Mouse (Mus musculus): ENCODE measurements around the gene Tcea2. TPM values are rescaled to one million over a fixed set of nuclear protein-coding genes. Genes with fewer than 3 reads are reported as not detected.

Gene Tcea2
- polyA plus RNA-seq (2012; rRNA removed), result 16.8 and 20.6 TPM in 2 replicates

DNA sequence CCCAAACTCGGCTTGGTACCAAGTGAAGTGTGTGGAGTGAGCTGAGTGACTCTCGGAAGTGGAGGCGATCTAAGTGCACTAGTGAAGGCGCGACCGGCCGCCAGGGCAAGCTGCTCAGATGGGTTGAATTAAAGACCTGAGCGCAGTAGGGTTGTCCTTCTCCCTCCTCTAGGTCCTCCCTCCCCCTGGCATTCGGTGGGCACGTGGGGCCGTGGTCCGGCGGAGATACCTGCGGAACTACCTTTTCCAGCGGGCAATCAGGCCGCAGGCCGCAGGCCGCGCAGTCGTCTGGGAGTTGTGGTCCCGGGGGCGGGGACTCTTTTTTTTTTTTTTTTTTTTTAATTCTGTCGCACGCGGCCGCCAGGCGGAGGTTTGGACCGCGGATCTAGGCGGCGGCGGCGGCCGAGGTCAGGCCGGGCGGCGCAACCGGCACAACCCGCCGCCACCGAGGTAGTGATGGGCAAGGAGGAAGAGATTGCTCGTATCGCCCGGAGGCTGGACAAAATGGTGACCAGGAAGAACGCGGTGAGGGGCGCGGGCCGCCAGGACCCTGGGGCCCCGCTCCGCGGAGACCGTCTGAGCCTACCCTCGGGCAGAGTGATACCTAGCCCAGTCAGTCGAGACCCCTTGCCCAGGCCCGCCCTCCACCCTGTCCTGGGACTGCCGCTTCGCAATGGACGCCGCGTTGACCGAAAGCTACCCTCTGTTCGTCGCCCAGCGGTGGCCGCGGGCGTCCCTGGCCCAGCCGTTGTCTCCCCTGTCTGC, at the start of gene Tcea2:
Gene Tcea2 (plus strand): TSS at position 360 of the 765 bp plus-strand sequence.
- peak; percentile 13 for DNase-seq (ENCODE audit: low read depth)

DNA sequence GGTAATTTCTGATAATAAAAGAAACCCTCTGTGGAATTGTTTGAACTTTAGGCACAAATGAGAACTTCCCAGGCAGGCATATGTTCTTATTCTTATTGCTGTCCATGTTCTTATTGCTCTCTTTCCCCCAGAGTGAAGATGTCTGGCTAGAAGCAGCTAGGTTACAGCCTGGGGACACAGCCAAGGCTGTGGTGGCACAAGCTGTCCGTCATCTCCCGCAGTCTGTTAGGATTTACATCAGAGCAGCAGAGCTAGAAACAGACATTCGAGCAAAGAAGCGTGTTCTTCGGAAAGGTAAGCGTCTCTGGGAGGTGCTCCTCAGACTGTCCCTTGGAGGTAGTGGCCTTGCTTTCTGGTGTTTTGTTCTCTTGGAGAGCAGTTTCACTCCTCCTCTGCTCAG, 47.5 kb upstream of the Tcea2 start:
- no peak for DNase-seq (ENCODE audit: low read depth)

DNA sequence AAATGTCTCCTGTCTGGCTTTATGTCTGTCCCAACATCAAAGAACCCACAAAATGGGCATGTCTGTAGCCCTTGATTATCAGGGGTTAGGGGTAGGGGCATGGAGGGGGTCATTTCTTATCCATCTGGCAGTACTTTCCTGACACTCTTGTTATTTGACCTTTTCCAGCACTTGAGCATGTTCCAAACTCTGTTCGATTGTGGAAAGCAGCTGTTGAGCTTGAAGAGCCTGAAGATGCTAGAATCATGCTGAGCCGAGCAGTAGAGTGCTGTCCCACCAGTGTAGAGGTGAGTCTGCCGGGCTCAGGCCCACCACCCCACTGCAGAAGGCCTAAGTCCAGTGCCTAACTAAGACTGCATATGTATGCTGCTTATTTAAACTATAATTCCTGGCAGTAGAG, 44.2 kb upstream of the Tcea2 start:
- no peak for DNase-seq (ENCODE audit: low read depth)

DNA sequence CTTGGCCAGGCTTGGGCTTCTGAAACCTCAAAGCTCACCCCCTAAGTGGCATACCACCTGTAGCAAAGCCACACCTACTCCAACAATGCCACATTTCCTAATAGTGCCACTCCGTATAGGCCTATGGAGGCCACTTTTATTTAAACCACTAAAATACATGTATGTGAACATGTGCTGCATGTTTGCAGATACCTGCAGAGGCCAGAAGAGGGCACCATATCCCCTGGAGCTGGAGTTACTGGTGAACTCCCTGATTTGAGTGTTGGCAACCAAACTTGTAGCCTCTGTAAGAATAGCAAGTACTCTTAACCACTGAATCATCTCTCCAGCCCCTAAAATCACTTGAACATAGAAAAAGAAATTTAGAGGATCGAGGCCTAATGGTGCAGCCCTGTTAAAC, 35.7 kb upstream of the Tcea2 start:
- no peak for DNase-seq (ENCODE audit: low read depth)

DNA sequence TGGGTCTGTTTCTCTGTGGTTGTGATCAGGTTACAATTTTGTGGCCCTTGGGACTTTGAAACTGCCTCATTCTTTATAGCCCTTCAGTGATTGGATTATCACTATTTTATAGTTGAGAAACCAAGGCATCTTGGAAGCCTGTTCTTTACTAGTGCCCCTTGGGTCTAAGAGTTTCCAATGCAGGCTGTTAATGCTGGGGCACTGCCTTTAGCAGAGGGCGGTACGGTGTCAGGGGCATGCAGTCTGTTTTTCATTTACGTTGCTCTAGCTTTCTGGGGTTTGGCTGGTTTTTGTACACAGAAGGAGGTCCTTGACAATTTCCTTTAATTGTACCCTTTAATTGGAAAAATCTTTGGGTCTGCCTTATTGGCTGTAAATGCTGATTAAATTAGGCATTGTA, 34.4 kb upstream of the Tcea2 start:
- no peak for DNase-seq (ENCODE audit: low read depth)

DNA sequence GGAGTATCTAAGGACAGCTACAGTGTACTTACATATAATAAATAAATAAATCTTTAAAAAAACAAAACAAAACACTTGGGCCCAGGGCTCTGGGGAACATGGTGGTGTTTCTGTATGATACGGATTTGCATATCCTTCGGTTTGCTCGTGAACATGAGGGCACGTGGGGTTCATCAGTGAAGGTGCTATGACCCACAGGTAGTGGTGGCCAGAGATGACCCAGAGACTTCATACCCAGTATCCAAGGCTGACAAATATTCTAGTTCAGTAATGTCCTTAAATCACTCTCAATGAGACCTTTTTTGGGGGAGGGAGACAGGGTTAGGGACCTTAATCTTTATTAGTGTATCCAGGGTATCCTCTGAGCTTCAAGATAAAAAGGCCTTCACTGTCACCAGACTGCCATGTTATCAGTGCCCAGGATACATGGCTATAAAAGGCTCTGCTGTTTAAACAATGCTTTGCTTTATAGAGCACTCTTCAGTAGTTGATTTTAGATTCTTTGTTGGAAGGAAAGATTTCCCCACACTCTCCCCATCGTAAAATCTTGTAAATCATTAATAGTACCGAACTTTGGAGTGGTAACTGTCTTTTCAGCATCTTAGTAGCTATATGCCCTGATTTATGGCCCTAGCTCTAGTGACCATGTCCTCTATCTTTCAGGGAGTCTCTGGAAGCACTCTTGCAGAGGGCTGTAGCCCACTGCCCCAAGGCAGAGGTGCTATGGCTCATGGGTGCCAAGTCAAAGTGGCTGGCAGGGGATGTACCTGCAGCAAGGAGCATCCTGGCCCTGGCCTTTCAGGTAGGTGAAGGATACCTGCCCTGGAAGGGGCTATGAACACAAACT, 33.3 kb upstream of the Tcea2 start:
- DNase-seq (ENCODE audit: low read depth), result no peak

DNA sequence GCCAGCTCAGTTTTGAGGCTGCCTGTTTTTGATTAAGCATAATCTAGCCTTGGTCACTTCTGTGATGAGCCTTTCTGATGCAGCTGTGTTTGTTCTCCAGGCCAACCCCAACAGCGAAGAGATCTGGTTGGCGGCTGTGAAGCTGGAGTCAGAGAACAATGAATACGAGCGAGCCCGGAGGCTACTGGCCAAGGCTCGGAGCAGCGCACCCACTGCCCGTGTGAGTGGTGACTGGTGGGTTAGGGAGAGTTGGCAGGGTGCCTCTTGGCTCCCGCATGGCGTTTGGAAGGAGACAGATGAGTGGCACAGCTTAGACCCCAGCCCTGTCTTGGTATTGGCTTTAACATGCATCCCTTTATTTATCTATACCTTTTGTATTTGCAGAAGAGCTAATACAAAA, 31.2 kb upstream of the Tcea2 start:
- no peak for DNase-seq (ENCODE audit: low read depth)

DNA sequence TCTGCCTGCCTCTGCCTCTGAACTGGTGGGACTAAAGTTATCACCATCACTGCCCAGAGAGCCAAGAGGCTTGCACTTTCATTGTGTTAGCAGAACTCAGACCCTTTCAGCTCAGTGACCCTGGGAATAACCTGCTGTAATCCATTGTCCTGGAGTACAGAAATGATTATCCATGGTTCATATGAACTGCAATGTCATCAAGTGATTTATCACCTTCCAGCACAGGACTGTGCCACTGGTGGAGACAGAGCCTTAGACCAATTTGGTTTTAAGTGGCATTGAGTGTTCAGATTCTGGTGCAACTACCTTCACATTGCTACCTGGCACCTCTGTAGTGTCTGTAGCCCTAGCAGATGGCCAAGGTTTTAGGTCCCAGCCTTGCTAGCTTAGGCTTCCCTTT, 27.0 kb upstream of the Tcea2 start:
- no peak for DNase-seq (ENCODE audit: low read depth)

DNA sequence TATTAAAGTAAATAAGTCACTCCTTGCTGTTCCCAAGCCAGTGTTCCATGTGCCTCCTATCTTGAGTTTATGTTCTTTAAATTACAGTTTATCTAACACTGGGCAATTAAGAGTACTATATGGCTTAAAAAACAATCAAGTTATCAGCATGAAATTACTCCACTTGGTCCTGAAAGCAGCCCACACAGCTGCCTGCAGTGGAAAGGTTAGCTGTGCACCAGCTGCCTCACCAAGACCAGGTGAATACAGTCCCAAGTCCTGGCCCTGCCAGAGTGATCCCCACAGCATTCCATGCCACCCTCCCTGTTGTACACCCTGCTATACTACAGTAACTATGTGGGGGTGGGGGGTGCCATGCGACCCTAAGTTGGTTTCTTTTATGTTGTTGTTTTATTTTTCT, 26.6 kb upstream of the Tcea2 start:
- no peak for DNase-seq (ENCODE audit: low read depth)

DNA sequence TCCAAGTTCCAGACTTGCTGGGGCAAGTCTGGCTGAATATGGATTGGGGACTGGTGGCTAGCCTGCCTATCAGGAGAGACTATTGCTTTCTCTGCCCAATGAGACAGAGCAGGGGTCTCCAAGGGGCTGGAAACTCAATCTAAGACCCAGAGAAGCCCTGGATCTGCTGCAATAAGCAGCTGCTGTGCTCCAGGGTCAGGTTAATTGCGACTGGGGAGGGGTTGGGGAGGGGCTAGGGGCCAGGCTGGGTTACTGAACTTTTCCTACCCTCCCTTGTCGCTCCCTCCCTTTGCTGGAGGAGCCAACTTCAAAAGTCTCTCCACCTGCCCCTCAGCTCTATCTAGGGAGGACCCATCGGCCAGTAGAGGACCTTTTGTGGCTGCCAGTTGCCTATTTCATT, 23.4 kb upstream of the Tcea2 start, which contains the start of gene Gm29797:
Gene Gm29797 (plus strand): TSS at position 301 of the 400 bp plus-strand sequence.
- no peak for DNase-seq (ENCODE audit: low read depth)

DNA sequence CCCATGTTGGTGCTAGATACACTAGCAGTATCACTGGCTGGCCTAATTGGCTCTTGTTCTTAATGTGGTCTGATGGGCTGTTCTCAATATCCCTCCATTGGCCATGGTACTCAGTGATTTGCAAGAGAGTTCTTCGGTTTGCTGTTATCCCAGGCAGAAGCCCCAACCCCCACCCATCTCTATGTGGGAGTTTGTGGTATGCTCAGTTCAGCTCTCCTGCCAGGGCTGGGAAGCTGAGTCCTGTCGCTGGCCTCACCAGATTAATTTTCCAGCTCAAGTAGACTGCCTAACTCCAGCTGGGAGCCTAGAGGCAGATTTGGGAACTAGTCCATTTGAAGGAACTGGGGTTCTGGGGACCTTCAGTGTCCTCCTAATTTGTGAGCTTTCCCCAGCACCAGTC, 22.7 kb upstream of the Tcea2 start:
- no peak for DNase-seq (ENCODE audit: low read depth)

DNA sequence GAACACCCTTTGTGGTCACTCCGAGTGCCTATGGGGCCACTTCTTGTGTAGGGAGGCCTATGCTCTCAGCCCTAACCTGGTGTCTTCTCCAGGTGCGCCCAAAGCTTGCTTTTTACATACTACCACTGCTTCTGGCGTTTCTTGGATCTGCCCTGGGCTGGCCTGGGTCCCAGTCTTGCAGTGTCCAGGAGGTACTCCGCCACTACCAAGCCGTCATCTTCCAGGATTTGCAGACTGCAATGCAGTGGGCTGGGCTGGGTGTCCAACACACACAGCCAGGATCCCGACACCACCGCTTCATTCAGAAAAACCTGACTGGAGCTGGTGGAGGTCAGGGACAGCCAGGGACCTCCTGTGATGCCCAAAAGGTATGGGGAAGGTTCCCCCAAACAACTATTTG, 21.6 kb upstream of the Tcea2 start:
- no peak for DNase-seq (ENCODE audit: low read depth)

DNA sequence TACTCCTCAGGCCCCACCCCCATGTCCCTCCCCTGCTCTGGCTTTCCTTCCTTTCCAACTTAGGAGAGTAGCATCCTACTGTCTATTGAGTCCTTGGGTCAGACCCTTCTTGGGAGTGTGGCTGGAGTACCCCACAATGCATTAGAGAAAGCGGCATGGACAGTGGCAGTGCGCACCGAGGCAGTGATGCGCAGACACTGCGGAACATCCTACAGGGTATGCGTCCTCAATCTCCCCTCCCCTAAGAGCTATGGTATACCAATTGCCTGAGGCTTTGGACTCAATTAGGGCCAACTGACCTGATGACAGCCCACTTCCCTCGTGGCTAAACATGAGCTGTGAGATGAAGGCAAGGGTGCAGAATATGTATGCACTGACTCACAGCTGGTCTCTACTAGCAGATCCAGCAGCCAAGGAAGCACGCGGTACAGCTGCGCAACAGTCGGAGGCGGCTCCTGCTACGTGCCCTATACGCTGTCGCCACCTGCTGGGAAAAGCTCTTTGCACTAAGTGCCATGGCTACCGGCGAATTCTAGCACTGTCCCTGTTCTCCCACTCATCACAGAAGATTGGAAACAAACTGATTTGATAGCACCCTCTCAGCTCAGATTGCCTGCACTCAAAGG, 21.1 kb upstream of the Tcea2 start:
- DNase-seq (ENCODE audit: low read depth), result no peak

DNA sequence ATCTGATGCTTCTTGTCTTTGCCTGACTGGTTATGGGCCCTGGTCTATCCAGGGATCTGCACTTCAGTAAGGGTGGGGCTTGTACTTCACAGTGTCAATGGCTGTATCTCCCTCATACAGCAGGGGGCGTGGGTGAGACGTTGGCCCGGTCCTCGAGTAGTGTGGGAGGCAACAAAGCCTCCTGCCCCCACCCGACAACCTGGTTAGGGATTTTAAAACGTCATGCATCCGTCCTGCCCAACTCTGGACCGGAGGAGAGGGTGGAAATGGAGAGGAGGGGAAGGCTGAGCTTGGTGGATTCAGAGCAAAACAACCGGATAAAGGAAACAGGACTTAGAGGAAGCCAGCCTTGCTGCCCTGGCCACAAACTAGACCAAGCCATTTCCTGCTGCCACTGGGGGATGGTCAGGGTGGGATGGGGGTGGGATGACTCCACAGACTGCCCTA, 20.5 kb upstream of the Tcea2 start:
- DNase-seq (ENCODE audit: low read depth), result no peak

DNA sequence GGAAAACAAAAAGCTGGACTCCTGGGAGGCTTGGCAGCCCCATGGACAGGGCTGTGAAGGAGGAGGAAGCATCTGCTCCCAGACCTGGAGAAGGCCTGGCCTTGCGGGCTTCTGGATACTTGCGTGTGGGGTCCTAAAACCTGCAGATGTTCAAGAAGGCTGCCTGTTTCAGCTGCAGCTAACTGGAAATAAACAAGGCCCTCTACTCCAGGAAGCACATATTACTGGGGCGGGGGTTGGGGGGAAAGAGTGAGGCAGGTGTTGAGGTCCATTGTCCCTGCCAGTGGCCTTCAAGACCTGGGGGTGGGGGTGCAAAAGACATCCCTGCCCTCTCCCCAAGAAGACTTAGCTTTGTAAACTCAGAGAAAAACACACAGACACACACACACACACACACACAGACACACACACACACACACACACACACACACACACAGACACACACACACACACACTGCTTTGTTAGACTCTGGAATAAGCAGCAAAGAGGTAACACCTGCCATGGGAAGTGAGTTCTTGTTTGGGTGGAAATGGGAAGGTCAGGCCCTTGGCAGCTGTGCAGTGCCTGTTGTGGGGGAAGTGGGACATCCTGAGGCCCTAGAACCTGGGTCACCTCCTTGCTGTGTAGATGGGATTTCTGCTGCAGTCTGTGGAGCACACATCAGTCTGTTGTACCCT, 17.4 kb upstream of the Tcea2 start:
- DNase-seq (ENCODE audit: low read depth), result no peak

DNA sequence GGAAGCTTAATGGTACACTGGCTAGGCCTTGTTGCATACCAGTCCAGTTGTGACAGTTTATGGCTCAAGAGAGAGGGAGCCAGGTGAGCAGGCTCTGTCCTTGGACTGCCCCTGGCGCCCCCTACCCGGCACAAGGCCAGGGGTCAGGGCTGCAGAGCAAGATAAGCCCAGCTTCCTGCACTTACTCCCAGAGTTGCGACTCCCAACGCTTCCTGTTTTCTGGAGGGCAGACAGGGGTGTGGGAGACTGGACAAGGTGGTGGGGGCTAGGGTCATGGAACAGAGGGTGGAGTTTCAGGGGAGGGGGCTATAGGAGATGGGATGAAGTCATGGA, 16.8 kb upstream of the Tcea2 start:
- no peak for DNase-seq (ENCODE audit: low read depth)

DNA sequence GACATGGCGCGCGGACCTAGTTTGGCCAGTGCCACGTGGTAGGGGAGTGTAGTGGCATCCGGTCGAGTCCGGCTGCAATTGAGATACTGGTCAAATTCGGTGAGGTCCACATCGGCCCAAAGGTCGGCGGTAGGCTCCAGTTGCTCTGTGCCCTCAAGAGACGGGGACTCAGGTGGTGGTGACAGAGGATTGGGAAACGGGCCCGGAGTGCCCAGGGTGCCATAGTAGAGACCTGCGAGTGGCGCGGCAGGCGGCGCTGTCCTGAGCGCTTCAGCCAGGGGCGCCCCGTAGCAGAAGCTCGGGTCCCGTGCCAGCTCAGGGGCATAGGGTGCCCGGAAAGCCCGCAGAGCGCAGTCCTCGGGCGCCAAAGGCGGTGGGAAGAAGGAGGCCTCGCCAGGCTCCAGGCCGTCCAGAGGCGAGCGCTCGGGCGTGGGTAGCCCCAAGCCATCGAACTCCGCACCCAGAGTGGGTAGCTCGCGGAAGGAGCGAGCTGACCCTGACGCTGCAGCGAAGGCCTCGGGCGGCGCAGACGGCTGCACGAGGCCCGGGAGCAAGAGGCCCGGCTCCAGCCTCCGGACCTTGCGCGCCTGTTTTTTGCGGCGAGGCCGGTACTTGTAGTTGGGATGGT, 9.7 kb upstream of the Tcea2 start:
- DNase-seq (ENCODE audit: low read depth), result no peak

DNA sequence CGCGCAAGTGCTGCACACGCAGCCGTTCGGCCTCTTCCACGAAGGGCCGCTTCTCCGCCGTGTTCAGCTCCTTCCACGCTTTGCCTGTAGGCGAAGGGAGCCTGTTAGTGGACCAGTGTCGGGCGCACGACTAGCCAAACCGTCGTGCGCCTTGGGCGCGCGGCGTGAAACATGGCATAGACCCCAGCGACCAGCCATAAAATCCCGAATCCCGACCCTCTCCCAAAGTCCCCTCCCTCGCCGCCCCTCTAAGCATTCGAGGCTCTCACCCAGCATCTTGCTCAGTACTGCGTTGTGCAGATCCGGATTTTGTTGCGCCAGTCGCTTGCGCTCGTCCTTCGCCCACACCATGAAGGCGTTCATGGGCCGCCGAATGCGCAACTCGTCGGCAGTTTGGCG, 9.2 kb upstream of the Tcea2 start:
- no peak for DNase-seq (ENCODE audit: low read depth)

DNA sequence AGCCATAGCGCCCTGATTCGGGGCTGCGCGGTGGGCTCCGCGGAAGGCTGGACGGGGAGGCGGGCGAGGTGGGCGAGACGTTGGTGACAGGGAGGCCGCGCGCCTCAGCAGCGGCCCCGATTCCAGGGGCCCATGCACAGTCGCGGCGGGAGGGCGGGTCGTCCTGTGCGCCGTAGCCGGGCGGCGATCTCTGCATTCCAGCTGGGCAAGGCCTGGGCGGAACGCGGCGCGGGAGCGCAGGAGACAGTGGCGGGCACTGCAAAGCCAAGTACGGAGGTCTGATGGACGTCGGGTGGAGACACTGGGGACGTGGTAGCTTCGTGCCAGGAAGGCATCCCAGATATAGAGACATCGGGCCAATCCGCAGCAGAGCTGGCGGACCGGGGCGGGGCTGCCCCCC, 8.8 kb upstream of the Tcea2 start, which contains the start of gene Sox18:
Gene Sox18 (minus strand): TSS at position 315 of the 400 bp plus-strand sequence.
- DNase-seq (ENCODE audit: low read depth), result no peak

DNA sequence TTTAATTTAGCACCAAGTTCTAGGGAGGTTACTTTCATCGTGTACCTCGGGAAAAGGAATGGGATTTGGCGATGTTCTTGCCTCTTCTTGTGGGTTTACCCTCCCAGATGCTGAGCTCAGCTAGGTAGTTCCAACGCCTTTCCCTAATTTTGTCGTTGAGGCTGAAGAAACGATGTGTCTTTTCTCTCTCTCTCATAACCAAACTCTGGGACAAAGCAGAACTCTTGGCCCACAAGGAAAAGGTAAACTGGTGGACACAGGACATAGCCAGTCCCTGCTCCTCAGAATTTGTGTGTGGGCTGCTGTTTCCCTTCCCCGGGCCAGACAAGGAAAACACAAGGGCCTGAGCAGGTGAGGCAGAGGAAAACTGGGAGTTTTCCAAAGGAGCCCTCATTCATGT, 8.1 kb upstream of the Tcea2 start:
- no peak for DNase-seq (ENCODE audit: low read depth)

DNA sequence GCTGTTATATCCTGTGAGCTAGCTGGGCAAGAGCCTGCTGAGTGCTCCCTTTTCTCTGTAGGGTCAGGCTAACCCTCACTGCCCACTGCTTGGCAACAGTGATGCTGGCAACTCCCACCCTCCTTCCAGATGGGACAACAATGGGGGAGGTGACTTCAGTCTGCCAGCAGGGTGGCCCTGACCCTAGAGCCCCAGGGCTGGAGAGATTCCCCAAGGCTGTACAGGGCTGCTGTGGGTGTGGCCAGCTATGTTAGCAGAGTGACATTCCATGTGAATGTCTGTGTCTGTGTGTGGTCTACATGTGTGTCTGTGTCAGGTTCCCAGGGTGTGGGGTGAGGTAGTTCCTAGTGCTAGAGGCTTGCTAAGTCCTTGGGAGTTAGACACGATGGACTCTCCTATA, 6.6 kb upstream of the Tcea2 start:
- no peak for DNase-seq (ENCODE audit: low read depth)

DNA sequence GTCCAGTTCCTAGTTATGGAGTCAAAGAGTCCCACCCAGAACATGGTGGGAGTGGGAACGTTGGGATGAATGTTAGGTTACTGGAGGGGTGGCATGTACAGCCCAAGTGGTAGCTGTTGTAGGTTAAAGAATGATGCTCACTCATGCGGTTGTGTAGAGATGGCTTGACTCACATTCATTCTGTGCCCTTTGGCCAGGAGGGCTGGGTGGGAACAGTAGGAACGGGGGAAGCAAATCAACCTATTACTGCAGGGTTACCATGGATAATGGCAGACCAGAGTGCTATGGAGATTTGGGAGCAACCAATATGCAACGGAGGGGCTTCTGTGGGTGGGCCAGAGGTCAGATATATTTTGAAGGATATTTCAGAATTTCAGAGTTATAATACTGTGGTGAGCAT, 5.2 kb upstream of the Tcea2 start:
- no peak for DNase-seq (ENCODE audit: low read depth)
